Mouse (Mus musculus) kidney, embryonic 16.5 days (tissue): ENCODE measurements around the gene Psen2. TPM values are rescaled to one million over a fixed set of nuclear protein-coding genes. Genes with fewer than 3 reads are reported as not detected.

Experiments used
- ATAC-seq: fragments of 200-750 bp; cut with Nextera tagmentation; 2 replicates; pipeline ENCODE4 v1.8.0; 2017; ENCODE audit warnings: moderate TSS enrichment; ENCODE audit not compliant: low FRiP score, low TSS enrichment
- H3K27ac ChIP-seq: fragments of 300-500 bp; sonication (generic); 2 replicates; pipeline ENCODE4 v1.5.1; 2014; ENCODE audit warnings: low read length
- H3K27me3 ChIP-seq: fragments of 300-500 bp; sonication (generic); 2 replicates; pipeline ENCODE4 v1.6.1; 2014; ENCODE audit warnings: low read length, control low read depth, mixed read lengths; ENCODE audit not compliant: insufficient read depth
- H3K36me3 ChIP-seq: fragments of 300-500 bp; sonication (generic); 2 replicates; pipeline ENCODE4 v1.6.1; 2014; ENCODE audit warnings: low read length, control low read depth, mixed read lengths; ENCODE audit not compliant: insufficient read depth
- H3K4me1 ChIP-seq: fragments of 300-500 bp; sonication (generic); 2 replicates; pipeline ENCODE4 v1.6.1; 2014; ENCODE audit warnings: low read length, control low read depth, mixed read lengths; ENCODE audit not compliant: insufficient read depth
- H3K4me2 ChIP-seq: fragments of 300-500 bp; sonication (generic); replicated peaks from 2 replicates; pipeline ENCODE4 v1.6.1; 2014; ENCODE audit warnings: low read depth, low read length
- H3K4me3 ChIP-seq: fragments of 300-500 bp; sonication (generic); 2 replicates; pipeline ENCODE4 v1.5.1; 2014; ENCODE audit warnings: mild to moderate bottlenecking, low read length
- H3K9ac ChIP-seq: fragments of 300-500 bp; sonication (generic); replicated peaks from 2 replicates; pipeline ENCODE4 v1.6.1; 2014; ENCODE audit warnings: low read length
- H3K9me3 ChIP-seq: fragments of 300-500 bp; sonication (generic); 2 replicates; pipeline ENCODE4 v1.6.1; 2016; ENCODE audit warnings: low read length, control low read depth
- WGBS: fragments of 180-500 bp; shearing (Covaris S2); extraction: QIAGEN DNeasy Blood & Tissue Kit; methylation state at CpG from one replicate; pipeline ENCODE4 v1.1.7; 2014; 5-methylcytosine and 5-hydroxymethylcytosine counted together
- polyA plus RNA-seq: library from polyadenylated mRNA; unstranded; fragments of >200 nt; fragmentation: Nextera tagmentation; extraction: Ambion mirVana; gene quantifications from 2 replicates; pipeline ENCODE4 v1.2.1, GENCODE M21; 2015

The Psen2 gene
- polyA plus RNA-seq, 1 experiment from 2014 or later, result 24.5 TPM

- ATAC-seq, result no peak
- H3K36me3 ChIP-seq, result no peaks in the 10 kb centered on the region
- H3K27ac ChIP-seq, result no peak overlapping the region
- no peaks in the 10 kb centered on the region for H3K4me1 ChIP-seq
- H3K9me3 ChIP-seq, result no peaks in the 10 kb centered on the region
- no peak overlapping the region for H3K4me2 ChIP-seq
- H3K9ac ChIP-seq, result no peak overlapping the region
- H3K27me3 ChIP-seq, result no peaks in the 10 kb centered on the region
- 96% methylated on average over 4 of the region's 4 CpGs for WGBS
- no peak overlapping the region for H3K4me3 ChIP-seq
Measured at GRCm38 (mm10) chr1:180299697-180300096, 36.5 kb upstream of the Psen2 start.

- ATAC-seq, result no peak
- H3K9ac ChIP-seq, result no peak overlapping the region
- no peaks in the 10 kb centered on the region for H3K4me1 ChIP-seq
- WGBS, result 91% methylated on average over 9 of the region's 9 CpGs
- H3K36me3 ChIP-seq, result no peaks in the 10 kb centered on the region
- no peaks in the 10 kb centered on the region for H3K9me3 ChIP-seq
- H3K27me3 ChIP-seq, result no peaks in the 10 kb centered on the region
- no peak overlapping the region for H3K27ac ChIP-seq
- H3K4me3 ChIP-seq, result no peak overlapping the region
- no peak overlapping the region for H3K4me2 ChIP-seq
Measured at GRCm38 (mm10) chr1:180296088-180296487, 32.9 kb upstream of the Psen2 start.

- Histone ChIP-seq H3K4me3 (no peak overlapping the region), H3K27ac (no peak overlapping the region), H3K36me3 (no peaks in the 10 kb centered on the region), H3K27me3 (no peaks in the 10 kb centered on the region), H3K9ac (no peak overlapping the region), H3K4me2 (no peak overlapping the region), H3K4me1 (peaks cover 18% of the 10 kb centered on the region), H3K9me3 (no peaks in the 10 kb centered on the region)
- no peak for ATAC-seq
- WGBS, result 86% methylated on average over 4 of the region's 4 CpGs
Measured at GRCm38 (mm10) chr1:180290358-180290757, 27.1 kb upstream of the Psen2 start.

- no peak overlapping the region for H3K4me3 ChIP-seq
- 63% methylated on average over 5 of the region's 5 CpGs for WGBS
- no peaks in the 10 kb centered on the region for H3K9me3 ChIP-seq
- H3K36me3 ChIP-seq, result no peaks in the 10 kb centered on the region
- no peaks in the 10 kb centered on the region for H3K27me3 ChIP-seq
- H3K27ac ChIP-seq, result no peak overlapping the region
- H3K4me2 ChIP-seq, result no peak overlapping the region
- no peak for ATAC-seq
- H3K9ac ChIP-seq, result no peak overlapping the region
- peaks cover 18% of the 10 kb centered on the region for H3K4me1 ChIP-seq
Measured at GRCm38 (mm10) chr1:180289788-180290187, 26.6 kb upstream of the Psen2 start.

GRCm38 (mm10) chr1:180288872-180289468 is 25.7 kb upstream of the Psen2 start:
- Histone ChIP-seq H3K4me1 (peaks cover 25% of the 10 kb centered on the region), H3K9me3 (no peaks in the 10 kb centered on the region), H3K27ac (no peak overlapping the region), H3K9ac (no peak overlapping the region), H3K4me2 (no peak overlapping the region; the same call in 1 of the 2 replicates), H3K4me3 (no peak overlapping the region), H3K36me3 (no peaks in the 10 kb centered on the region), H3K27me3 (no peaks in the 10 kb centered on the region)
- 67% methylated on average over 7 of the region's 7 CpGs for WGBS
- ATAC-seq, result peak; percentile 71

DNA sequence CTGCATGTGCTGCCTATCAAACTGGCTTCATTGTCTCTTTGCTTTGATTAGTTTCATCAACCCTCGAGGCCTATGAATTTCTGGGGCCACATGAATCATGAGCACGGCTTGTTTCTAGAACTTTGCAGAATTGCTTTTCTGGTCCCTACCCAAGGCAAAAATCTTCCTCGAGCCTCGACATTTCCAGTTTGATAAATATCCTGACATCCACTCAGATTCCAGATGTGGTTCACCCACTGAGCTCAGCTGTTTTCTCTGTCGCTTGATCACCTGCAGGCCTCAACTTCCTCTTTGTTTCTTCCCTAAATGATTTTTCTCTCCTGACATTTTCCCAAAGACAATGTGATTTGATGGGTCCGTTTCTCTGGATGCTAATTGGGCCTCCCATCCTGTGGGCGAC is 25.0 kb upstream of the Psen2 start:
- H3K4me2 ChIP-seq, result no peak overlapping the region
- no peaks in the 10 kb centered on the region for H3K27me3 ChIP-seq
- no peak overlapping the region for H3K9ac ChIP-seq
- H3K36me3 ChIP-seq, result no peaks in the 10 kb centered on the region
- WGBS, result 75% methylated on average over 7 of the region's 7 CpGs
- no peak for ATAC-seq
- H3K27ac ChIP-seq, result no peak overlapping the region
- H3K4me3 ChIP-seq, result no peak overlapping the region
- peaks cover 30% of the 10 kb centered on the region for H3K4me1 ChIP-seq
- H3K9me3 ChIP-seq, result no peaks in the 10 kb centered on the region

- Histone ChIP-seq H3K4me2 (no peak overlapping the region), H3K4me1 (peaks cover 30% of the 10 kb centered on the region), H3K9me3 (no peaks in the 10 kb centered on the region; the same call in 1 of the 2 replicates), H3K27me3 (no peaks in the 10 kb centered on the region), H3K9ac (no peak overlapping the region), H3K4me3 (no peak overlapping the region), H3K36me3 (no peaks in the 10 kb centered on the region), H3K27ac (peak overlapping the region; percentile 74; the same call in 1 of the 2 replicates)
- 42% methylated on average over 15 of the region's 15 CpGs for WGBS
- ATAC-seq, result no peak
Measured at GRCm38 (mm10) chr1:180286081-180286831, 23.0 kb upstream of the Psen2 start.

- 0 out of 2 replicates have a peak overlapping the region, but pooled peaks have one; percentile 4 for H3K27ac ChIP-seq
- H3K4me3 ChIP-seq, result no peak overlapping the region
- H3K9me3 ChIP-seq, result no peaks in the 10 kb centered on the region; the same call in 1 of the 2 replicates
- no peak overlapping the region; the same call in 1 of the 2 replicates for H3K4me2 ChIP-seq
- H3K4me1 ChIP-seq, result peaks cover 32% of the 10 kb centered on the region
- peak overlapping the region; percentile 29; the same call in 1 of the 2 replicates for H3K9ac ChIP-seq
- H3K36me3 ChIP-seq, result no peaks in the 10 kb centered on the region
- ATAC-seq, result peak; percentile 52
- no peaks in the 10 kb centered on the region for H3K27me3 ChIP-seq
- WGBS, result 28% methylated on average over 16 of the region's 16 CpGs
Measured at GRCm38 (mm10) chr1:180283813-180284768, 20.9 kb upstream of the Psen2 start.

DNA sequence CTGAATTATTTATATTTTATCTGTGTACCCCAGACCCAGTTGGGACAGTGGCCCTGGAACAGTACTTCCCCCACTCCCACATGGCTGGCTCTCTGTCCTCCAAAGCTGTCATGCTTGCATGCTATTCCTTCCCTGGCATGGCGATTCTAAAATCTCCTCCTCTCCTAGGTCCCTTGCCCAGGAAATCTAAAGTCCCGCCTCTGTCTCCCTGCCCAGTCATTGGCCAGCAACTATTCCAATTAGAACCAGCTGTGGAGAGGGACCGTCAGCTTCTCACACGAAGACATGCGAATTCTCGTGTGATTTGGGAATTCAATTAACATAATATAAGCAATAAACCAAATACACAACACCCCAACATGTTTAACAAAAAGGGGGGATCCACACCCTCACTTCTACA is 19.3 kb upstream of the Psen2 start:
- no peaks in the 10 kb centered on the region; the same call in 1 of the 2 replicates for H3K9me3 ChIP-seq
- ATAC-seq, result no peak
- no peak overlapping the region for H3K4me2 ChIP-seq
- no peak overlapping the region for H3K27ac ChIP-seq
- 67% methylated on average over 6 of the region's 6 CpGs for WGBS
- H3K9ac ChIP-seq, result no peak overlapping the region
- H3K27me3 ChIP-seq, result no peaks in the 10 kb centered on the region
- no peak overlapping the region for H3K4me3 ChIP-seq
- peaks cover 31% of the 10 kb centered on the region for H3K4me1 ChIP-seq
- no peaks in the 10 kb centered on the region for H3K36me3 ChIP-seq
